Mouse (Mus musculus): Measurements from ENCODE around the gene Crk. TPM values are rescaled to one million over a fixed set of nuclear protein-coding genes. Genes with fewer than 3 reads are reported as not detected.
A peak's percentile ranks its signal among the peaks of the same experiment; 100 is the strongest.

The Crk gene
- polyA plus RNA-seq, 1 experiment, result 39.7 TPM

DNA sequence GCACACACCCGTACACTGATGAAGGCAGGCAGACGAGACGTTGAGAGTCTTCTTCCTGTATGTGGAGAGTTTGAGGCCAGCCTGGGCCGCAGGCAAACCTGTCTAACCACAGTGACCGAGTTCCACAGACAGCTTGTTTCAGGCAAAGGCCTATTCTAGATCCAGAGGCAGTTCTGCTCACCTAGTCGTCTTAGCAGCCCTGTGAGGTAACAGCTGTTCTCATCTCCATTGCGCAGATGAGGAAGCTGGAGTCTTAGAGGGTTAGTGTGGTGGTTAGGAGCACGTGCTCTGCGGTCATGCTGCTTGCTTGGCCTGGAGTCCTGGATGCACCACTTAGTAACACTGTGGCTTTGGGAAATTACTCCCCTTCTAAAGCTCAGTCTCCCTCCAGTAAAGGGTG lies 34.4 kb upstream of the Crk start:
- 7% methylated on average over 9 of the region's 9 CpGs for WGBS
- H3K4me3 ChIP-seq (replicated peaks; ENCODE audit: control insufficient read depth, low read depth, low read length), result no peak overlapping the region
- H3K4me1 ChIP-seq (ENCODE audit: control insufficient read depth, insufficient read depth, low read length), result peaks cover 14% of the 10 kb centered on the region
- H3K27ac ChIP-seq (ENCODE audit: control insufficient read depth, insufficient read depth, low read depth, low read length, poor library complexity), result peak overlapping the region; percentile 80
- TF ChIP-seq POLR2A (IDR thresholded peaks at IDR 0.05; ENCODE audit: borderline replicate concordance, control insufficient read depth, low read depth, low read length), result no peak
- no peak for TF ChIP-seq CTCF (IDR thresholded peaks at IDR 0.05; ENCODE audit: control insufficient read depth, insufficient read depth, low read length)

GRCm38 (mm10) chr11:75647681-75648211 lies 31.3 kb upstream of the Crk start:
- 77% methylated on average over 6 of the region's 6 CpGs for WGBS
- H3K27ac ChIP-seq (ENCODE audit: control insufficient read depth, insufficient read depth, low read depth, low read length, poor library complexity), result no peak overlapping the region
- TF ChIP-seq CTCF (IDR thresholded peaks at IDR 0.05; ENCODE audit: control insufficient read depth, insufficient read depth, low read length), result no peak
- TF ChIP-seq POLR2A (IDR thresholded peaks at IDR 0.05; ENCODE audit: borderline replicate concordance, control insufficient read depth, low read depth, low read length), result no peak
- H3K4me3 ChIP-seq (replicated peaks; ENCODE audit: control insufficient read depth, low read depth, low read length), result no peak overlapping the region
- peaks cover 20% of the 10 kb centered on the region for H3K4me1 ChIP-seq (ENCODE audit: control insufficient read depth, insufficient read depth, low read length)

GRCm38 (mm10) chr11:75649155-75649561 lies 29.9 kb upstream of the Crk start:
- H3K4me1 ChIP-seq (ENCODE audit: control insufficient read depth, insufficient read depth, low read length), result peaks cover 17% of the 10 kb centered on the region
- no peak overlapping the region for H3K4me3 ChIP-seq (replicated peaks; ENCODE audit: control insufficient read depth, low read depth, low read length)
- TF ChIP-seq CTCF (IDR thresholded peaks at IDR 0.05; ENCODE audit: control insufficient read depth, insufficient read depth, low read length), result no peak
- TF ChIP-seq POLR2A (IDR thresholded peaks at IDR 0.05; ENCODE audit: borderline replicate concordance, control insufficient read depth, low read depth, low read length), result no peak
- WGBS, result 23% methylated on average over 4 of the region's 4 CpGs
- peak overlapping the region; percentile 2; the same call in 1 of the 2 replicates for H3K27ac ChIP-seq (ENCODE audit: control insufficient read depth, insufficient read depth, low read depth, low read length, poor library complexity)

GRCm38 (mm10) chr11:75650311-75650710 lies 28.7 kb upstream of the Crk start, which contains the start of gene Myo1c:
Gene Myo1c (plus strand): TSS chr11:75650504.
- Histone ChIP-seq H3K4me3 (replicated peaks; ENCODE audit: control insufficient read depth, low read depth, low read length) (peak within 1 kb of the TSS; percentile 98), H3K27ac (ENCODE audit: control insufficient read depth, insufficient read depth, low read depth, low read length, poor library complexity) (peak within 1 kb of the TSS; percentile 99), H3K4me1 (ENCODE audit: control insufficient read depth, insufficient read depth, low read length) (peaks cover 13% of the 10 kb centered on the region)
- 85% methylated on average over 7 of the region's 7 CpGs for WGBS
- TF ChIP-seq CTCF (IDR thresholded peaks at IDR 0.05; ENCODE audit: control insufficient read depth, insufficient read depth, low read length) (no peak), POLR2A (IDR thresholded peaks at IDR 0.05; ENCODE audit: borderline replicate concordance, control insufficient read depth, low read depth, low read length) (no peak)

DNA sequence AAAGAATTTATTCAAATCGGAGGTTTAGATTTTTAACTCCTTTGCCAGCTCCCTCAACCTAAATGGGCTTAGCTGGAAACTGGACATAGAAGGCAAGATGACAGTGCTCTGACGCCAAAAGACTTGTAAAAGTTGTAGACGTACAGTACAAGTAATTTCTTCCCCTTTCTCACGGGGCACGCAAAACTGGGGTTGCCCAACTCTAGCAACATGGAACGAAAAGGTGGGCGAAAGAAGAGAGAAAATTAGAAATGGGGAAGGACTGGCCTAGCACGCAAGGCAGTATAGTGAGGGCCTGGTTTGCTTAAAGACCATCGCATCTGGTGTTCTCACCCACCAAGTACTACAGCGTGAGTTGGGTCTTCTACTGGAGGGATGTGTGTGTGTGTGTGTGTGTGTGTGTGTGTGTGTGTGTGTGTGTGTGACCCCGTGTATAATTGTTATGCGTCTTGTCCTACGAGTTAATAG lies 28.1 kb upstream of the Crk start:
- Histone ChIP-seq H3K4me3 (replicated peaks; ENCODE audit: control insufficient read depth, low read depth, low read length) (peak overlapping the region; percentile 98), H3K4me1 (ENCODE audit: control insufficient read depth, insufficient read depth, low read length) (peaks cover 11% of the 10 kb centered on the region), H3K27ac (ENCODE audit: control insufficient read depth, insufficient read depth, low read depth, low read length, poor library complexity) (peak overlapping the region; percentile 99)
- WGBS, result 8% methylated on average over 13 of the region's 13 CpGs
- TF ChIP-seq CTCF (IDR thresholded peaks at IDR 0.05; ENCODE audit: control insufficient read depth, insufficient read depth, low read length) (no peak), POLR2A (IDR thresholded peaks at IDR 0.05; ENCODE audit: borderline replicate concordance, control insufficient read depth, low read depth, low read length) (no peak)

GRCm38 (mm10) chr11:75651426-75652221 lies 27.4 kb upstream of the Crk start:
- WGBS, result under 1% methylated on average over 54 of the region's 54 CpGs
- Histone ChIP-seq H3K4me3 (replicated peaks; ENCODE audit: control insufficient read depth, low read depth, low read length) (peak overlapping the region; percentile 98), H3K4me1 (ENCODE audit: control insufficient read depth, insufficient read depth, low read length) (peaks cover 11% of the 10 kb centered on the region), H3K27ac (ENCODE audit: control insufficient read depth, insufficient read depth, low read depth, low read length, poor library complexity) (peak overlapping the region; percentile 99)
- peak; percentile 6; the same call in 1 of the 2 replicates for TF ChIP-seq CTCF (IDR thresholded peaks at IDR 0.05; ENCODE audit: control insufficient read depth, insufficient read depth, low read length)
- peak; percentile 75 for TF ChIP-seq POLR2A (IDR thresholded peaks at IDR 0.05; ENCODE audit: borderline replicate concordance, control insufficient read depth, low read depth, low read length)

- peak overlapping the region; percentile 98 for H3K4me3 ChIP-seq (replicated peaks; ENCODE audit: control insufficient read depth, low read depth, low read length)
- TF ChIP-seq CTCF (IDR thresholded peaks at IDR 0.05; ENCODE audit: control insufficient read depth, insufficient read depth, low read length) (no peak), POLR2A (IDR thresholded peaks at IDR 0.05; ENCODE audit: borderline replicate concordance, control insufficient read depth, low read depth, low read length) (no peak)
- WGBS, result 27% methylated on average over 20 of the region's 20 CpGs
- peaks cover 13% of the 10 kb centered on the region for H3K4me1 ChIP-seq (ENCODE audit: control insufficient read depth, insufficient read depth, low read length)
- H3K27ac ChIP-seq (ENCODE audit: control insufficient read depth, insufficient read depth, low read depth, low read length, poor library complexity), result peak overlapping the region; percentile 99
These were observed 26.7 kb upstream of the Crk start for GRCm38 (mm10) chr11:75652222-75652941.

Data from bone marrow, adult 2 months (tissue).